Mouse (Mus musculus) G1E (cell line): ENCODE measurements around the gene Grhl3. TPM values are rescaled to one million over a fixed set of nuclear protein-coding genes. Genes with fewer than 3 reads are reported as not detected.

Source experiments
- ATAC-seq: 2 replicates; pipeline ENCODE4 v1.8.0; 2016; ENCODE audit warnings: mild to moderate bottlenecking; ENCODE audit not compliant: insufficient number of reproducible peaks, poor library complexity, low FRiP score, severe bottlenecking; ENCODE audit errors: extremely low read depth
- DNase-seq: peaks from one replicate; pipeline ENCODE4 v3.0.0; 2012; ENCODE audit warnings: low spot score
- H3K27me3 ChIP-seq: 2 replicates; pipeline ENCODE4 v1.6.1; 2012; ENCODE audit warnings: mild to moderate bottlenecking, low read length, inconsistent platforms; ENCODE audit not compliant: insufficient read depth
- H3K36me3 ChIP-seq: replicated peaks from 2 replicates; pipeline ENCODE3; 2012; ENCODE audit warnings: mild to moderate bottlenecking, inconsistent platforms
- H3K4me1 ChIP-seq: 2 replicates; pipeline ENCODE4 v1.6.1; 2012; ENCODE audit warnings: low read depth, low read length, inconsistent platforms, mixed read lengths; ENCODE audit not compliant: insufficient read depth
- H3K4me3 ChIP-seq: 2 replicates; pipeline ENCODE4 v1.5.1; 2012; ENCODE audit warnings: low read depth, mild to moderate bottlenecking, inconsistent platforms, low read length, moderate library complexity, mixed read lengths
- H3K9me3 ChIP-seq: replicated peaks from 2 replicates; pipeline ENCODE4 v1.6.1; 2012; ENCODE audit warnings: inconsistent platforms
- CTCF ChIP-seq: IDR thresholded peaks from 2 replicates; pipeline ENCODE4 v1.5.1; 2012; ENCODE audit warnings: low read depth, low read length, inconsistent platforms, mixed read lengths
- GATA1 ChIP-seq: IDR thresholded peaks from 2 replicates; pipeline ENCODE4 v1.6.1; 2012; ENCODE audit warnings: borderline replicate concordance, low read length, inconsistent platforms, mixed read lengths
- GATA2 ChIP-seq: IDR thresholded peaks from 2 replicates; pipeline ENCODE4 v1.6.1; 2012; ENCODE audit warnings: low read depth, low read length, inconsistent platforms, borderline replicate concordance
- POLR2AphosphoS5 ChIP-seq: IDR thresholded peaks from 2 replicates; pipeline ENCODE4 v1.6.1; 2012; ENCODE audit warnings: low read depth, low read length, inconsistent platforms; ENCODE audit not compliant: insufficient replicate concordance
- TAL1 ChIP-seq: conservative IDR thresholded peaks from 2 replicates; pipeline ENCODE4 v1.6.1; 2012; ENCODE audit warnings: low read depth, low read length, inconsistent platforms, mixed read lengths
- polyA plus RNA-seq: library from polyadenylated mRNA; stranded (reverse); fragments of >175 nt; gene quantifications from 2 replicates; pipeline ENCODE4 v1.2.3, GENCODE M21; 2012
- total RNA-seq, 2 experiments: library from RNA; stranded (forward) in 1 of 2; stranded (reverse) in 1 of 2; fragments of 200-1000 nt in 1 of 2; fragments of >200 nt in 1 of 2; fragmentation: Nextera tagmentation in 1 of 2; gene quantifications; 2 replicates each; pipeline ENCODE4 v1.2.3; 2014 to 2017

Grhl3 gene
- total and polyA plus RNA-seq, 3 experiments: not detected

GRCm38 (mm10) chr4:135501587-135501986 is 71.8 kb downstream of the Grhl3 start:
- Histone ChIP-seq H3K36me3 (no peaks in the 10 kb centered on the region), H3K27me3 (peaks cover 13% of the 10 kb centered on the region), H3K4me1 (no peaks in the 10 kb centered on the region), H3K4me3 (no peak overlapping the region), H3K9me3 (peaks cover 9% of the 10 kb centered on the region)
- ATAC-seq (no peak), DNase-seq (no peak)
- TF ChIP-seq CTCF (no peak), GATA1 (no peak), POLR2AphosphoS5 (no peak), TAL1 (no peak), GATA2 (no peak)

- Histone ChIP-seq H3K4me1 (peaks cover 6% of the 10 kb centered on the region), H3K9me3 (peaks cover 9% of the 10 kb centered on the region), H3K4me3 (no peak overlapping the region), H3K36me3 (no peaks in the 10 kb centered on the region), H3K27me3 (peaks cover 21% of the 10 kb centered on the region)
- no peak for ATAC-seq
- no peak for DNase-seq
- TF ChIP-seq GATA2 (no peak), POLR2AphosphoS5 (no peak), CTCF (no peak), TAL1 (no peak), GATA1 (no peak)
These were observed 73.6 kb downstream of the Grhl3 start for GRCm38 (mm10) chr4:135499831-135500230.

GRCm38 (mm10) chr4:135498136-135498535 is 75.3 kb downstream of the Grhl3 start:
- Histone ChIP-seq H3K4me1 (peaks cover 17% of the 10 kb centered on the region), H3K9me3 (peaks cover 9% of the 10 kb centered on the region), H3K36me3 (no peaks in the 10 kb centered on the region), H3K4me3 (no peak overlapping the region), H3K27me3 (peaks cover 21% of the 10 kb centered on the region)
- no peak for TF ChIP-seq GATA2
- TF ChIP-seq GATA1: no peak
- no peak for TF ChIP-seq TAL1
- TF ChIP-seq CTCF: no peak
- DNase-seq: no peak
- no peak for ATAC-seq

GRCm38 (mm10) chr4:135495810-135496209 is 77.6 kb downstream of the Grhl3 start:
- Histone ChIP-seq H3K4me1 (peaks cover 21% of the 10 kb centered on the region), H3K27me3 (peaks cover 17% of the 10 kb centered on the region), H3K36me3 (peaks cover 15% of the 10 kb centered on the region), H3K4me3 (no peak overlapping the region), H3K9me3 (peaks cover 7% of the 10 kb centered on the region)
- TF ChIP-seq CTCF: no peak
- TF ChIP-seq TAL1: no peak
- no peak for TF ChIP-seq POLR2AphosphoS5
- no peak for TF ChIP-seq GATA1
- TF ChIP-seq GATA2: no peak
- no peak for DNase-seq
- no peak for ATAC-seq

GRCm38 (mm10) chr4:135495397-135495791 is 78.0 kb downstream of the Grhl3 start:
- Histone ChIP-seq H3K4me3 (no peak overlapping the region; the same call in 1 of the 2 replicates), H3K27me3 (peaks cover 17% of the 10 kb centered on the region), H3K9me3 (peaks cover 3% of the 10 kb centered on the region; the same call in 1 of the 2 replicates), H3K4me1 (peaks cover 21% of the 10 kb centered on the region), H3K36me3 (peaks cover 19% of the 10 kb centered on the region)
- no peak for DNase-seq
- ATAC-seq: no peak
- TF ChIP-seq TAL1 (no peak), GATA1 (no peak), CTCF (no peak), POLR2AphosphoS5 (no peak), GATA2 (no peak)

- Histone ChIP-seq H3K36me3 (peaks cover 26% of the 10 kb centered on the region), H3K4me3 (peak within 1 kb of the TSS; percentile 88), H3K9me3 (no peaks in the 10 kb centered on the region), H3K27me3 (peaks cover 17% of the 10 kb centered on the region), H3K4me1 (peaks cover 21% of the 10 kb centered on the region)
- ATAC-seq: peak; percentile 88
- DNase-seq: peak; percentile 93
- TF ChIP-seq GATA2 (no peak), CTCF (peak; percentile 21; the same call in 1 of the 2 replicates)
These were observed 78.7 kb downstream of the Grhl3 start, which contains the start of the genes Stpg1 and Nipal3 for GRCm38 (mm10) chr4:135494521-135495396. Gene Stpg1 (plus strand): TSS chr4:135494790. Gene Nipal3 (minus strand): TSS chr4:135495038.
